Mouse (Mus musculus): Measurements from ENCODE around the gene Samhd1.

The Samhd1 gene

DNA sequence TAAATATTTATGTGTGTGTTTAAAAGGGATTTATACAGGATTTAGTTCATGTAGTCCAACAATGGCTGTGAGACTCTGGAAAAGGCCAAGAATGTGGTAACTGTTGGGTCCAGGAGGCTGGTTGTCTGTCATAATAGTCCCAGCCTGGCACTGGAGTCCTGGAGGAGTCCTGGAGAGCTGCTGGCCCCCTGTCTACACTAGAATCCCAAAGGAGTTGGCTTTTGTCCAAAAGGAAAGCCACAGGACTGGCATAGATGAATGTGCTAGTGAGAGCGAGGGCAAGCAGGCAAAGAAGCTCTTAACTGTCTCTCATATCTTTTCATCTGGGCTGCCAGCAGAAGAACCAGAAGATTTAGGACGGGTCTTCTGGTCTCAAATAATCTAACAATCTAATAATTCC, 1.6 kb upstream of the Samhd1 start:
- peak in 1 of 2 experiments; percentile 62 for DNase-seq (ENCODE audit: inconsistent age in 2 of 2, low spot score in 1 of 2)

DNA sequence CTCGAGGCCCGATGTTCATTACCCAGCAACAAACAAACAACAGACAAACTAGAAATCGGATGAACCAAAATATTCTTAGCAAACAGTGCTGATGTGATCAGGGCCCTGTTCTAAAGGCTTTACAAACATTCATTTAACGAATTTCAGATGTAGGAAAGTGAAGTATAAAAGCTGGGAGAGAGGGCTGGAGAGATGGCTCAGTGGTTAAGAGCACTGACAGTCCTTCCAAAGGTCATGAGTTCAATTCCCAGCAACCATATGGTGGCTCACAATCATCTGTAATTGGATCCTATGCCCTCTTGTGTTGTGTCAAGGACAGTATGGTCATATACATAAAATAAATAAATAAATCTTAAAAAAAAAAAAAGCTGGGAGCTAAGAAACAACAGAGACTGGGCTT, 1.1 kb upstream of the Samhd1 start:
- no peak for DNase-seq (ENCODE audit: inconsistent age in 2 of 2, low spot score in 1 of 2)

DNA sequence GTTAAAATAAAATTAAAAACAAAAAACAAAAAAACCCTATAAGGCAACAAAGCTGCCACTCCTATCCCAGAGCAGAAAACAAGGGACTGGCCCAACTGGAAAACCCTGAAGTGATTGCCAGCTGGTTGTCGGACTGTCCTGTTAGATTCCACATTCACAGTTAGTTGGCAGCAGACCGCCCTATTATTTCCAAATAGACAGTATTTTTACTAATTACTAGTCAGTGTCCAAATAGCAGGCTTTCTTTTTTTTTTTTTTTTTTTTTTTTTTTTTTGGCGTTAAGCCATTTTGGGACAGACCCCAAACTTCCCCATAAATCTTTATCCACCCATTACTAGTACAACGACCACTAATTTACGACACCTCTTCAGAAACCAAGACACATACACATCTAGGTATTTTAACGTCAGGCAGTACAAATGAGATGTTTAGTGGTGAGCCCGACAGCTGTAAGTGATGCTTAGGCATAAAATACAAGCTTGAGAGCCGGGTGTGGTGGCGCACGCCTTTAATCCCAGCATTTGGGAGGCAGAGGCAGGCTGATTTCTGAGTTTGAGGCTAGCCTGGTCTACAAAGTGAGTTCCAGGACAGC, 560 bp upstream of the Samhd1 start:
- no peak for DNase-seq (ENCODE audit: inconsistent age in 2 of 2, low spot score in 1 of 2)

DNA sequence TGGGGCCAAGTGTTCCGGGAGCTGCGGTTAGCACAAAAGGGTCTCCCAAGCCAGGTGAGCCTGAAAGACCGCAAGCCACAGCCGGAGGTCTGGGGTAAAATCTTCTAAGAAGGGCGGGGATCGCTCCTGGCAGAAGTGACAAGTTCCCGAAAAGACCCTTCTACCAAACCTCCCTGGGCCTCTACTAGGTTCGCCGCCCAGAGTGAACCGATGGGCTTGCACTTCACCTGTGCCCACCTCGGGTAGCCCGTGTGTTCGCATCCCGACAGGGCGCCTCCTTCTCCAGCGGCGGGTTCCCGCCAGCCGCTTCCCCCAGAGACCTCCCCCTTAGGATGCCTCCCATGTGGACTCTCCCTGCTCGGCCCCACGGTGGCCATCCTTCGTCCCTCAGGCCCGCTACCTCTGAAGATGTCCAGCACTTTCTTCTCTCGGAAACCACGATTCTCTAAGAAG, 560 bp downstream of the Samhd1 start:
- no peak for DNase-seq (ENCODE audit: inconsistent age in 2 of 2, low spot score in 1 of 2)

DNA sequence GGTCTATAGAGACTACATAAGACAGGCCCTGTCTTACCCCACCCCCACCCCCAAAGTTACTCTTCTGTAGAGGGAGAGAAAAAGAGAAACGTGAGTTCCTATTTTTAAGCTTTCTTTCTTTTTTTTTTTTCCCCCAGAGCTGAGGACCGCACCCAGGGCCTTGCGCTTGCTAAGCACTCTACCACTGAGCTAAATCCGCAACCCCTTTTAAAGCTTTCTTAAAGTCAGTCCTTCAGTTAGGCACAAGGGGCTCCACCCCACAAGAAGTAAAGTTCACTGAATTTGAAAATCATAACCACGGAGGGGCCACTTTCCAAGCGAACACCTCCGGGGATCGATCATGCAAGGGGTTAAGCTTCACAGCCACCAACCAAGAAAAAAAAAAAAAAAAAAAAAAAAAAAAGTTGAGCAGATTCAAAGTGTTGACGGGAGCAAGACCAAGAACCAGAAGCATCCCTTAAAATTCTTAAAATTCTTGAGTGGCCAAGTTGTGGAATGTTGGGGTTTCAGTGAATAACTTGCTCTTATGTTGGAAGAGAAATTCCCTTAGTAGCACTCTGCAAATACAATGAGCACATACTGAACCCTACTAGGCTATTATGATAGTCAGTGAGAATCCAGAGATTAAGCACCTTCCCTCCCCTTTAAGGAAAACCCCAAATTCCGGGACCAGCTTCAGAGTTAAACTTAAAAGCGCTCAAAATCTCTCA, 1.1 kb downstream of the Samhd1 start:
- no peak for DNase-seq (ENCODE audit: inconsistent age in 2 of 2, low spot score in 1 of 2)

DNA sequence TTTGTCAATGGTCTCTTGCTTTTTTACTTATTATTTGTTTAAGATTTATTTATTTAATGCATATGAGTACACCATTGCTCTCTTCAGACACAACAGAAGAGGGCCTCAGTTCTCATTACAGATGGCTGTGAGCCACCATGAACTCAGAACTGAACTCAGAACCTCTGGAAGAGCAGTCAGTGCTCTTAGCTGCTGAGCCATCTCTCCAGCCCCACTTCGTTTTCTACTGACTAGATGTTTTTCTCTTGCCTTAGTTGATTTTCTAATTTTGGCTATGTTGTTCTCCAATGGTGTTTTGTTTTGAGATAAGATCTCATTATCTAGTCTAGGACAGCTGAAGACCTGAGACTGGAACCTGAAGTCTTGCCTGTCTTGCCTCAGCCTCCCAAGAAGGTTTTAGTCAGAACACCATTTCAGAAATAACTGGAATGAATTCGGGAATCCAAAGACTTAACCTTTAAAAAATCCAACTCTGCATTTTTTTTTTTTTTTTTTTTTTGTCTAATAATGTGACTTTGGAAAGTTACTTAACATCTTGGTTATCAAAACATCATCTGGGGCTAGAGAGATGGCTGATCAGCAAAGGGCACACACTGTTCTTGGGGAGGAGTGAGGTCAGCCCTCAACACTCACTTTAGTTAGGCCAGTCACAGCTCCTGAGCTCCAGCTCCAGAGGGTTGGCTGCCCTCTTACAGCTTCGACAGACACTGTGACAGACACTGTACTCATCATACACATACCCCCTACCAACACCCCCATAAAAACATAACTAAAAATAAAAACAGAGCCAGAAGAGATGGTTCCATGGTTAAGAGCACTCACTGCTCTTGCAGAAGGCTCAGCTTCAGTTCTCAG, 2.2 kb downstream of the Samhd1 start:
- peak in 1 of 2 experiments; percentile 38 for DNase-seq (ENCODE audit: inconsistent age in 2 of 2, low spot score in 1 of 2)

DNA sequence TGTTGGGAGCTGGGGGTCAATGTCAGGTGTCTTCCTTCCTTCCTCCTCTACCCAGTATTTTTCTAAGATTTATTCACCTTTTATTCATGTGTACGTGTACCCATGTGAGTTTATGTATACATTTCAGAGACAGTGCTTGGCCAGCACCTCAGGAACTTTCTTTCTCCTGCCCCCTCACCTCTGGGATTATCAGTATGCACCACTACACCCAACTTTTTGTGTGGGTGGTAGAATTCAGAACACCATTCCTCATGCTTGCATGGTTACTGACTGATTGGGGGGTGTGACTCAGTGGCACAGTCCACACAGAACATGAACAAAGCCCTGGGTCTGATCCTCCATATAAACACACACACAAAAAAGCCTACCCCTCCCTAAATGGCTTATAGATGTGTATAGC, 3.0 kb downstream of the Samhd1 start:
- DNase-seq (ENCODE audit: inconsistent age in 2 of 2, low spot score in 1 of 2): no peak

DNA sequence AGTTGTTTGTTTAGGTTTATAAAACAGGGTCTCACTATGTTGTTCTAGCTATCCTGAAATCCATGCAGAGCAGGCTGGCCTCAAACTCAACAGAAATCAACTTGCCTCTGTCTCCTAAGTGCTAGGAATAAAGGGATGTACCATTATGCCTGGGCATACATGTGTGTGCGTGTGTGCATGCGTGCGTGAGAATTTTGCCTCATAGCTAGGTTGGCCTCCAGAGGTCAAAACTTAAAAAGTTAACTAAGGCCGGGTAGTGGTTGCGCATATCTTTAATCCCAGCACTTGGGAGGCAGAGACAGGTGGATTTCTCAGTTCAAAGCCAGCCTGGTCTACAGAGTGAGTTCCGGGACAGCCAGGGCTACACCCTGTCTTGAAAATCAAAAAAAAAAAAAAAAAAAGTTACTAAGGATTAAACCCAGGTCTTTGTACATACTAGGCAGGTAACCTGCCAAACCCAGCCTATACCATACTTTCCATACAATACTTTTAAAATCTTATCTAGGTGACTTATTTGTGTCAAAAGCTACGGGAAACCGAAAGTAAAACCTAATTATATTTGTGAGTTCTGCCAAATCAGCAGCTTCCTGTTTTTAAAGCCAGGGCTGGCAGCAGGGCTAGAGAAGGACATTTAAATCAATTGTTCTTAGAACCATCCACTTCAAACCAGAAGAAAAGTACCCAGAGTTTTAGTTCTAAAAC, 4.1 kb downstream of the Samhd1 start:
- peak in 1 of 2 experiments; percentile 72 for DNase-seq (ENCODE audit: inconsistent age in 2 of 2, low spot score in 1 of 2)

DNA sequence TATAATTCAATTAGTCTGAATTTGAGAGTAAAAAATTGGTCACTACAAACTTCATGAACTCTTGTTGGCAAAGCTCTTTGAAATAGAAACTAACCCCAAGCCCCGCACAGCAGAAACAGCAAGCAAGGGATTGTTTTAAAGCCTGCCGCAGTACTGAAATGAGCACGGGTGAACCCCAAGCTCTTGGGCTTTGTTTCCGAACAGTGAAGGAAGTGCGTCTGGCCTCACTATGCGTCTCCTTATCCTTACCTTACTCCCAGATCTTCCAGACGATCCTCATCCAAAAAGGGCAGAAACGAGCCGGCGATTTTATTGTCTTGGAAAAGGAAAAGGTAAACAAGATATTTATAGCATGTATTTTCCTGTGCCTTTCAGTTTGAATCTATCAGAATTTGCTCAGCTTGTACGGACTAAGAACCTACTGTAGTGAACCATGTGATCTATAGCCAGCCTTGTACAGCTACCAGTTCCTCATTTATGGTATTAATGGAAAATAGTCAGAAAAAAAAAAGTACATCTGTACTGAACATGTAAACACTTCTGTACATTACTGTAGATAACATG, 5.4 kb downstream of the Samhd1 start:
- DNase-seq (ENCODE audit: inconsistent age in 2 of 2, low spot score in 1 of 2): no peak

DNA sequence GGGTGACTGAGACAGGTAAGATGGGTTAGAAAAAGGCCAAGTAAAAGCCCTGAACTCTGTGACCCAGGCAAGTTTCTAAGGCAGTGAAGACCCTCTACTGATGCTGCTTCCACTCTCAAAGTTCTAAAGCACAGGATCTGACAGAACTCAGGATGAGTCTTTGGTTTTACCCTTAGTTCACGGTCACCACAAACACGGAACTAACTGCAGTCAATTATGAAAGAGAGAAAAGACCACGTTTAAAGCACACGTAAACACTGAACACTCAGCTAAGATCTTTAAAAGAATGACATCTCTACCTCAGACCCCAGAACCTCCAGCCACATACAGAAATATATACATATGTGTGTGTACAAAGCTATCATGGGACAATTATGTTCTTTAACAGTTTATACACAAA, 6.0 kb downstream of the Samhd1 start:
- no peak for DNase-seq (ENCODE audit: inconsistent age in 2 of 2, low spot score in 1 of 2)

DNA sequence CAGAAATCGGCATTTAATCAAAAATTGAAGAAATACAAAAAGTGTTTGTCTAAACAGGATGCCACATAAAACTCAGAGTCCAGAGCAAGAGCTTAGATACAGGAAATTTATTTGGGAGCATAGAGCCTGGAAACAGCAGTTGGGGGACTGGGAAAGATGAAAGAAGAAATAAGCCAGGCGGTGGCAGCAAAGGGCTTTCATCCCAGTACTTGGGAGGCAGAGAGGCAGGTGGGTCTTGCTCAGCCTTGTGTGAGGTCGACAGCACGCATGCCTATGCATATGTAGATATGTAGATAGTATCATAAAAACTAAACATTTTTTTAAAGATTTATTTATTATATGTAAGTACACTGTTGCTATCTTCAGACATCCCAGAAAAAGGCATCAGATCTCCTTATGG, 7.0 kb downstream of the Samhd1 start:
- DNase-seq (ENCODE audit: inconsistent age in 2 of 2, low spot score in 1 of 2): no peak

DNA sequence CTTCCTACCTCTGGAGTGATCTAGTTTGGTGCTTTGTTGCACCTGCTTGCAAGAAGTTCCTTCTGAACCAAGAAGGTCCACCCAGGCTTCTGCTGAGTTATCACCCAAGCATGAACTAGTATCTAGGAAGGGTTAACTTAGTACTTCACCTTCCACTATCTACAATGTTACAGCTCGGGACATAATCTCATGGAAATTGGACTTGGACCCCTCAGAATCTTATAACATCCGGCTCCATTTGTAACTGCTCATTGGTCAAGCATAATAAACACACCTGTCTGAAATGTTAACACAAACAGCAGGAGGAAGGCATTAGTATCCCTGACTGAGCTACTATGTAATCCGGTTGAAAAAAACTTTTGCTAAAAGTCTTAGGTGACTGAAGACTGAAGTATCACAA, 7.7 kb downstream of the Samhd1 start:
- DNase-seq (ENCODE audit: inconsistent age in 2 of 2, low spot score in 1 of 2): no peak

DNA sequence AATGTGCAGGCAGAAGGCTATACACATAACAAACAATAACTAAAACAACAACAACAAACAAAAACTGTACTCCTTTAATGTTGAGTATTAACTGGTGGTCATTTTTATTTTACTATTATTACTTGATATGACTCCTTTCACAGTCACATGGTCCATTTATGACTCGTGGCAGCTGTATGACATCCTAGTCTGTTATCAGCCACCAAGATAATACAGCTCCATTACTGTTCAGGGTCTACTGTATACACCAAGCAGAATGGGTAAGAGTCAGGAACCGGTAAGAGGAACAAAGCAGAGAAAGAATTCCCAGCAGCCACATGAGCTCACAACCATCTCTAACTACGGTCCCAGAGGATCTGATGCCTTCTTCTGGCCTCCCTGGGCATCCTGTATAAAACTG, 9.8 kb downstream of the Samhd1 start:
- DNase-seq (ENCODE audit: inconsistent age in 2 of 2, low spot score in 1 of 2): no peak

DNA sequence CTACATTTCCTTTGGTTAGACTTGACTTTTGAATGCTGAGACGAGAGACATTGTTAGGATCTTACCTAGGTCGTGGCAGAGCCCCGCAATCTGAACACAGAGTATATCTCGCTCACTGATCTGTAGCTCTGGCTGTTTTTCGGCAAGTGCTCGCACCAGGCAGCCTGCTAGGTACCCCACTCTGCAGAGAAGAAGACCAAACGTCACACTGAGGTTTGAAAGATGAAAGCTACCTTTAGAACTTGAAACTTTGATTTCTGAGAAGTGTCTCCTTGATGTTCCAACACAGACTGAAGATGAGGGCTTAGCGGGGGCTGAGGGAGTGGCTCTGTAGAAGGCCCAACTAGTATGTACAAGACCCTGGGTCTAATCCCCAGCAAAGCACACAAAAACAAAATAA, 13.3 kb downstream of the Samhd1 start:
- no peak for DNase-seq (ENCODE audit: inconsistent age in 2 of 2, low spot score in 1 of 2)

DNA sequence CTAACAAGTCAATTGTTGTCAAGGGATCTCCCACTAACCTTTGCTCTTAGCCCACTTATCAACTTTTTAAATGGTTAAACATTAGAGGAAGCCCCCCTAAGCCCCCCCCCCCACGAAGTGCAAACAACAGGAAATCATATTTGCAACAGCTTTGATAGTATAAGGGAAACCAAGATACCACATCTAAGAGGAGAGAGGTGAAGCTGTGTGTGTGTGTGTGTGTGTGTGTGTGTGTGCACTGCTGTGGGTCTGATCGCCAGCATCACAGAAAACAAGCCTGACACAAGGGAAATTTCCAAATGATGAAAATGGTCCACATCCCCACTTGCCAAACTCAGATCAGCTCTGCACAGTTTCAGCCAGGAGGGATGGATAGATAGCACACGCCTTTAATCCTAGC, 16.0 kb downstream of the Samhd1 start:
- DNase-seq (ENCODE audit: inconsistent age in 2 of 2, low spot score in 1 of 2): no peak

DNA sequence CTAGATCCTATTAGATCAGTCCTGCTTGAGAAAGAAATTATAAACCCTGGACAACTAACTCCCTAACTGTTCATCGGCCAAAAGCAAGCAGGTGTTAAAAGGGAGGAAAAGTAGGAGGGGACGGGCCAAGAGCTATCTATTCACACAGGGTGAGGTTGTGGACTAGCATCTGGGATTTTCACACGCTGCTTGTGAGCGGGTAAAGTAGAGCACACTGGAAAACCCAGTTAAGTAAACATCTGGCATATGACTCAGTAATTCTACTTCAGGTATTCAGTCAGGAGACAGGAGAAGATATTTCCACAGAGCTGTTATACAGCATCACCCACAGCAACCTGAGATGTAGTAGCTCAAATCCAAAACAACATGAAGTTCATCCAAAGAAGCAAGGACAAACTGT, 16.5 kb downstream of the Samhd1 start:
- DNase-seq (ENCODE audit: inconsistent age in 2 of 2, low spot score in 1 of 2): no peak

DNA sequence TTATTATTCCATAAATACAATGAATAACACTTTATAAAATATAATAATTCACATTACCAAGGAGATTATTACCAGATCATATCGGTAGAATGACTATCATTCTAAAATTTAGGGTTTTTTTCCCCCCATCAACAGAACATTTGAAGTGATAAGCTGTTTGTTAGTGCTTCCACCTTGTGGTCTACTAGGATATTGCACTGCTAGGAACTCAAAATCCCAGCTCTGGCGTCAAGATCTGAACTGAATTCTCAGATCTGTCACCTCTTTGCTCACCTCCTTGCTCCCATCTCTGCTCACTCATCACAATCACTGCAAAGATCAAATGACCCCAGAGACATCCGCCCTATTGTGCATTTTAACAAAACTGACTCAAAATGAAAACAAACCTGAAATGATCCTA, 18.1 kb downstream of the Samhd1 start:
- peak in 1 of 2 experiments; percentile 55 for DNase-seq (ENCODE audit: inconsistent age in 2 of 2, low spot score in 1 of 2)

DNA sequence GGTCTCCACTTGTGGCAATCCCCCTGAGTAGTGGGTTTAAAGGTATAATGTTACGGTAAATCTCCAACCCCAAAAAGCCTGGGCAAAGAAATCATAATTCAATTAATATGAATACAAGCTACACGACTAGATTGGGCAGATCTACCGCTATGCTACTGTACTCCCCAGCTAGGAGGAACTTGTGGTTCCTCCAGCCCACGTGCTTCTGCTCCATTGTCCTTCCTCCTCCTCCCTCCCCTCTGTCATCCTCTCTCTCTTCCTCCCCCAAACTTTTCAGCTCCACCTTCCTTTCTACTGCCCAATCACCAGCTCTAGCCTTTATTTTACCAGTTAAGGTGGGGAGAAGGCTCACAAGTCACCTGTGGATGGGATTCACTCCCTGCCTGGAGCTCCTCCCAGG, 26.8 kb downstream of the Samhd1 start:
- DNase-seq (ENCODE audit: inconsistent age in 2 of 2, low spot score in 1 of 2): no peak

DNA sequence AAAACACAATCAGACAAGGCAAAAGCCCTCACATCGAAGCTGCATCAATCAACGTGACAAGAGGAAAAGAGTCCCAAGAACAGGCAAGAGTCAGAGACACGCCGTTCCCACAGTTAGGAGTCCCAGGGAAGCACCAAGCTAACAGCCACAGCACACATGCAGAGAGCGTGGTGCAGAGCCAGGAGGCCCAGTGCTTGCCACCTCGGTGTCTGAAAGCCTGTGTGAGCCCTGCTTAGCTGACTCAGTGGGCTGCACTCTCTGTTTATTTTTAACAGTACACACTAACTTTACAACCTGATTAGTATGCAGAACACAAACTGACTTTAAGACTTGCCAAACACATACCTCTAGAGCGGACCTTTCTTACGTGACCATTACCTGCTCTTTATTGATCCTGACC, 30.6 kb downstream of the Samhd1 start:
- DNase-seq (ENCODE audit: inconsistent age in 2 of 2, low spot score in 1 of 2): no peak

DNA sequence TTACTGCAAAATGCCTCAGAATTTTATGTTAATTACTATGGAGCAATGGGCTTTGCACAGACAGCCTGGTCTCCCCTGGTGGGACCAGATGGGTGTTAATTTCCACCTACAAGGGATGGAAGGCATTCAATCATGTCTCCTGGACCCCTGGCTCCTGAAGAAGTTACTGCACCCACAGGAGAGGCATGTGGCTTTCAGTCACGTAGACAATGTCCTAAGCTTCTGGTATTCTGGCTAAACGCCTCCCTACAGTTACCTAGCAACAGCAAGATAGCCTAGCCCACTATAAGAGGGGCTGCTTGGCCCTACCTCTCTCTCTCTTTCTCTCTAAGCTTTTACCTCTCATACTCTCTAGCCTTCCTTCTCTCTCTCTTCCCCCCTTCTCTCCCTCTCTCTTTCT, 32.8 kb downstream of the Samhd1 start:
- DNase-seq (ENCODE audit: inconsistent age in 2 of 2, low spot score in 1 of 2): no peak

DNA sequence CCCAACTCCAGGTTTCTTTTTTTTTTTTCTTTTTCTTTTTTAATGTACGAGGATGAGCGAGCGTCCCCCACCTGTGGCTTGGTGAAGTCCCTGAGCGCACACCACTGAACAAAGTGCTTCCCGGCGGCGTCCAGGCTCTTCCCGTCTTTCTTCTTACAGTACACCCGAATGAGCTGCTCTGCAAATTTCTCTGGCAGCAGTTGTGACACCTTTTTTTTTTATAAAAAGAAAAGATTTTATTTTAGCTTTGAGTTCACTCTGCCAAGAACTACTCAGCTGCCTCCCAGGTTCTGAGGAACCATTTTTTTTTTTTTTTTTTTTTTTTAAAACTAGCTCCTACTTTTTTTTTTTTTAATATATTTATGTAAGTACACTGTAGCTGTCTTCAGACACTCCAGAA, 33.4 kb downstream of the Samhd1 start:
- DNase-seq (ENCODE audit: inconsistent age in 2 of 2, low spot score in 1 of 2): no peak
